Mouse (Mus musculus) heart, adult 2 months (tissue): ENCODE results near the gene Inca1.

ENCODE experiments used
- CTCF ChIP-seq: fragments of 200-600 bp; IDR thresholded peaks from 2 replicates; pipeline ENCODE4 v1.8.1; 2022; ENCODE audit warnings: antibody characterized with exemption, mild to moderate bottlenecking, moderate library complexity
- EP300 ChIP-seq: fragments of 200-500 bp; IDR thresholded peaks from 2 replicates; pipeline ENCODE4 v1.6.1; 2011; ENCODE audit warnings: low read depth, low read length, control low read depth; ENCODE audit not compliant: insufficient read depth
- POLR2A ChIP-seq: fragments of 200-500 bp; IDR thresholded peaks from 2 replicates; pipeline ENCODE4 v1.6.1; 2011; ENCODE audit warnings: mild to moderate bottlenecking, low read depth, low read length, control low read depth; ENCODE audit not compliant: insufficient read depth

- TF ChIP-seq CTCF (no peak), POLR2A (no peak), EP300 (no peak)
These were observed 61.2 kb downstream of the Inca1 start, which contains the start of gene Gp1ba for GRCm38 (mm10) chr11:70638714-70639278.
